Mouse (Mus musculus): ENCODE measurements around the gene Slc12a9.

DNA sequence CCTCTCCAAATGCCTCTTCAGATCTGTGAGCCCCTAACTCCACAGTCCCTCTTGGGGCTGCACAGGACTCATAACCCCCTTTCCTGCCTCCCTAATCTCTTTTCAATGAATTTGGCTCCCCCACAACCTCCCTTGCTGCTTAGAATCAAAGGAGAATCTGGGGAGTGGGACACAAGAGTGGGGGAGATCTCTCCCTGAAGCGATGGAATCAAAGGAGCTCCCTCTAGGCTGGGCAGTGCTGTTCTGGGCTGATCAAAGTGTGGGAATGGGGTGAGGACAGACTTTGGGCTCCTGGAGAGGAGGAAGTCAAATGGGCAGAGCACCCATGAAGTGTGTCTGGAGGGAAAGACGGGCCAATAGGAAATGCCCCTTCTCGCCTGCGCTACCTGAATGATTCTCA is 18.0 kb upstream of the Slc12a9 start:
- TF ChIP-seq CTCF (IDR thresholded peaks at IDR 0.05; ENCODE audit: control insufficient read depth, insufficient read depth, insufficient read length) (no peak), USF1 (IDR thresholded peaks at IDR 0.05; ENCODE audit: low read depth) (no peak), MYOG (IDR thresholded peaks at IDR 0.05; ENCODE audit: control insufficient read depth, extremely low read depth, insufficient read length) (no peak), MYOD1 (IDR thresholded peaks at IDR 0.05; ENCODE audit: control insufficient read depth, insufficient read length, low read depth) (no peak), MAX (IDR thresholded peaks at IDR 0.05) (no peak), CEBPB (IDR thresholded peaks at IDR 0.05; ENCODE audit: low read depth) (no peak), FOSL1 (IDR thresholded peaks at IDR 0.05; ENCODE audit: insufficient read depth, low read length, poor library complexity, severe bottlenecking) (no peak)

Measured in C2C12 (cell line).